Mouse (Mus musculus) liver, embryonic 11.5 days (tissue): ENCODE measurements at regions not wholly inside any gene's neighbourhood (a gene's known extent, or its start where the extent isn't known, plus 50 kb on each side); places are given as distances from the start of the nearest gene placed in this dataset. TPM values are rescaled to one million over a fixed set of nuclear protein-coding genes. Genes with fewer than 3 reads are reported as not detected.

ENCODE experiments used
- ATAC-seq: fragments of 200-750 bp; cut with Nextera tagmentation; replicated peaks from 2 replicates; pipeline ENCODE4 v1.8.0; 2017; ENCODE audit warnings: moderate number of reproducible peaks, mild to moderate bottlenecking, moderate TSS enrichment, moderate library complexity; ENCODE audit not compliant: low FRiP score
- DNase-seq: peaks from one replicate; pipeline ENCODE4 v3.0.0-alpha.2; 2017; ENCODE audit warnings: low spot score
- H3K27ac ChIP-seq: fragments of 300-500 bp; sonication (generic); 2 replicates; pipeline ENCODE4 v1.5.1; 2014; ENCODE audit warnings: mild to moderate bottlenecking, low read depth, low read length, control low read depth
- H3K27me3 ChIP-seq: fragments of 300-500 bp; sonication (generic); replicated peaks from 2 replicates; pipeline ENCODE4 v1.6.1; 2014; ENCODE audit warnings: low read length, mixed read lengths; ENCODE audit not compliant: control insufficient read depth, insufficient read depth
- H3K36me3 ChIP-seq: fragments of 300-500 bp; sonication (generic); 2 replicates; pipeline ENCODE4 v1.6.1; 2014; ENCODE audit warnings: mild to moderate bottlenecking, low read length, moderate library complexity, mixed read lengths; ENCODE audit not compliant: control insufficient read depth, insufficient read depth
- H3K4me1 ChIP-seq: fragments of 300-500 bp; sonication (generic); replicated peaks from 2 replicates; pipeline ENCODE4 v1.6.1; 2014; ENCODE audit warnings: low read length, mixed read lengths; ENCODE audit not compliant: control insufficient read depth, insufficient read depth
- H3K4me2 ChIP-seq: fragments of 300-500 bp; sonication (generic); 2 replicates; pipeline ENCODE4 v1.6.1; 2014; ENCODE audit warnings: mild to moderate bottlenecking, control low read depth, moderate library complexity
- H3K4me3 ChIP-seq: fragments of 300-500 bp; sonication (generic); 2 replicates; pipeline ENCODE4 v1.5.1; 2014; ENCODE audit warnings: low read depth, low read length, control low read depth
- H3K9ac ChIP-seq: fragments of 300-500 bp; sonication (generic); 2 replicates; pipeline ENCODE4 v1.6.1; 2014; ENCODE audit warnings: low read depth, low read length, control low read depth
- H3K9me3 ChIP-seq: fragments of 300-500 bp; sonication (generic); 2 replicates; pipeline ENCODE4 v1.6.1; 2016; ENCODE audit warnings: low read length, inconsistent platforms, mixed read lengths; ENCODE audit not compliant: control insufficient read depth
- WGBS: fragments of 180-500 bp; shearing (Covaris S2); extraction: QIAGEN DNeasy Blood & Tissue Kit; methylation state at CpG from one replicate; pipeline ENCODE4 v1.1.7; 2014; 5-methylcytosine and 5-hydroxymethylcytosine counted together
- microRNA-seq: library from miRNA; unstranded; fragments of <30 nt; microRNA quantifications from one replicate; pipeline ENCODE4, GENCODE M21; 2017; ENCODE audit warnings: borderline number of aligned reads

DNA sequence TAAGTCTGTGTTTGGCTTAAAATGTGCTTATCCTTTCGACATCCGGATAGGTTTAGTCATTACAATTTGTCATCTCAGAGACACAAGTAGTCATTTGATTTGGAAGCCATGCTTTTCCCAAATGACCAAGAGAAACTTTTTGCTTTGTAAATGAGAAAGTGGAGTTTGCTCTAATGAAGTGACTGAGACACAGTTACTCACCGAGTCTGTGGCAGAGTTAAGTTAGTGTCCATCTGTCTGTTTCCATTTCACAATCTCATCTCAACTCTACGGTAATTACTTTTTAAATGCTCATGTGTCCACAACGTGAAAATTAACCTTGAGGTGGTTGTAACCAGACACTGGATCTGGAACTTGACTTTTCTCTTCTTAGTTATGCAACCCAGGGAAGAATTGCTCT lies 59.2 kb upstream of the Mpdz start:
- Histone ChIP-seq H3K4me1 (no peaks in the 10 kb centered on the region), H3K27me3 (no peaks in the 10 kb centered on the region), H3K9me3 (no peaks in the 10 kb centered on the region), H3K9ac (no peak overlapping the region), H3K4me3 (no peak overlapping the region), H3K36me3 (no peaks in the 10 kb centered on the region), H3K4me2 (no peak overlapping the region), H3K27ac (no peak overlapping the region)
- no peak for ATAC-seq
- no peak for DNase-seq
- WGBS: 59% methylated on average over 5 of the region's 5 CpGs

DNA sequence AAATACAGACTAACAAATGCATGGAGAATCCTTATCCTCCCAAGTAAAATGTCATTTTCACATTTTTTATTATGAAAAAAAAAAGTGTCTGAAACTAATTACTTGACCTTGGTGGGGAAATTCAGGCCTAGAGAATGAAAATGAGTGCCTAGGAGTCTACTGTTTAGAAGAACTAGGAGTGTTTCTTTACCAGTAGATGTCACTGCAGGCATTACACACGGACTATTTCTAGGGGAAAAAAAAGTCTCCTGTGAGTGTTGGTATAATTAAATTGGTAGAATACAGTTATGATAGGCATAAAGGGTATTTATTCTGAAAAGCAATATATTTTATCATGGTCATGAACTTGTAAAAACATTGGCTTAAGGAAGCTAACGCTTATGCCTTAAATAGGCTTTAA lies 55.5 kb upstream of the Mpdz start:
- no peak for ATAC-seq
- 52% methylated on average over 2 of the region's 2 CpGs for WGBS

DNA sequence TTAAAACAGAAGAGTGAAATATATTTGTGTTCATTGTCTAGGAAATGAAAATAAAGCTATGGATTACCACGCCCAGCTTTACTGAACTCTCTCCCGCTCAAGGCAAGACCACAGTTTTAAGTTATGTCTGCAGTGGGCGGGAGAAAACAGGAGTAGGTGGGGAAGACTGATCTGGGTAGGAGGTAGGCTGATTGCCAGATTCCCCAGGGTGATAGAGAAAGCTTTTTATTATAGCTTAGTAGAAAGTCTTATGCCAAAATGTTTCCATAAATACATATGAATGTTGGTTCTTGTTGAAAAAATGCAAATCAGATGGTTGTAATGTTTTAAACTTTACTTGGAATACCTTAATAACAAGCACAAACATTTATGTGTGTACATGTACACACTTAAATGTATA lies 50.2 kb upstream of the Mpdz start:
- DNase-seq (no peak), ATAC-seq (no peak)
- 79% methylated on average over 3 of the region's 3 CpGs for WGBS
- no peak overlapping the region for H3K4me2 ChIP-seq
- no peaks in the 10 kb centered on the region for H3K36me3 ChIP-seq
- H3K27ac ChIP-seq: no peak overlapping the region
- H3K4me3 ChIP-seq: no peak overlapping the region
- H3K9ac ChIP-seq: no peak overlapping the region
- H3K9me3 ChIP-seq: no peaks in the 10 kb centered on the region
- no peaks in the 10 kb centered on the region for H3K27me3 ChIP-seq
- H3K4me1 ChIP-seq: no peaks in the 10 kb centered on the region

More for the DNA sequence above, 55.5 kb upstream of the Mpdz start:
- no peak overlapping the region for H3K4me2 ChIP-seq
- H3K4me3 ChIP-seq: no peak overlapping the region
- H3K9ac ChIP-seq: no peak overlapping the region
- H3K27me3 ChIP-seq: no peaks in the 10 kb centered on the region
- H3K36me3 ChIP-seq: no peaks in the 10 kb centered on the region
- DNase-seq: no peak
- no peaks in the 10 kb centered on the region for H3K9me3 ChIP-seq
- H3K27ac ChIP-seq: no peak overlapping the region
- no peaks in the 10 kb centered on the region for H3K4me1 ChIP-seq

Small RNA genes lying in the stretch of these regions (microRNA-seq; reads per million reads assigned to microRNA genes)
- not detected for gene Gm22402
